Mouse (Mus musculus): Measurements from ENCODE around the gene Vhl.

DNA sequence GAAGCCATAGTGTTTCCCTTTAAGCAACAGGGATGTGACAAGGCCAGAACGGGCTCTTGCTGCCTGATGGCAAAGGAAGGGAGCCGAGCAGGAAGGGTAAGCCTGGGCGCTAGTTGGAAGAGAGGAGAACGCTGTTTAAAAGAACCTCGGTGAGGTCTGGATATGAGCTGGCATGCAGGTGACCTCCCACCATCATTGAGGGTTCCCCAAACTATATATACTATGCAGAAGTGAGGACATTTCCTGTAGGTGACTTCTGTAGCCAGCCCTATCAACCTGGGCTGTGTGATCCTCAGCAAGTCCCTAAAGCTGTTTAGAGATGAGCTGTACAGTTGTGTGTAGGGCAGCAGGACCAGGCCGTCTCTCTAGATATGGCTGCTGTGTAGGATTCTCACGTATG, 40.5 kb downstream of the Vhl start:
- TF ChIP-seq CTCF (IDR thresholded peaks at IDR 0.05; ENCODE audit: low read depth) (no peak), EP300 (optimal IDR thresholded peaks at IDR 0.05) (no peak)

All from stomach, postnatal 0 days (tissue).